Comparison of ENCODE assay signal across 8 mouse cellular contexts in the genomic region with DNA sequence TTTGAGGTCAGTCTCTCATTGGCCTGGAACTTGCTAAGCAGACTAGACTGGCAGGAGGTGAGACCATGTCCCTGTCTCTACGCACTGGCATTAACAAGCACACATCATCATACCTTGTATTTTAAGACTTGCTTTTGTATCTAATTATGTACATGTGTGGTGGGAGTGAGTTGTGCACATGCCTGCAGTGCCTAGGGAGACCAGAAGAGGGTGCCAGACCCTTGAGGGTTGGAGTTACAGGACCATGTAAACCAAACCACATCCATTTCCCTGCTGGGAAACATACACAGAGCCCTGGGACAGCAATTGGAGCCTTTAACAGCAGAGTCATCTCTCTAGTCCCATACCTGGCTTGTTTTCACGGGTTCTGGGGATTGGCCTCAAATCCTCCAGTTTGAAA. TPM values are rescaled to one million over a fixed set of nuclear protein-coding genes. Genes with fewer than 3 reads are reported as not detected.
DNase-seq lines count a peak whose midpoint lies in the region; TF ChIP-seq lines count a peak whose summit lies in the region.

No protein-coding gene starts in this region.

- no peak for TF ChIP-seq POLR2A in brain, embryonic 14.5 days (IDR thresholded peaks at IDR 0.05; ENCODE audit: borderline replicate concordance, extremely low read depth, insufficient read depth, insufficient read length, poor library complexity, severe bottlenecking)

- no peak overlapping the region for H3K4me3 ChIP-seq in midbrain, embryonic 10.5 days

- no peaks in the 10 kb centered on the region for H3K27me3 ChIP-seq in midbrain, embryonic 10.5 days (ENCODE audit: low read depth, poor library complexity, severe bottlenecking)

- no peaks in the 10 kb centered on the region for H3K36me3 ChIP-seq in midbrain, embryonic 10.5 days

- 68% methylated on average over 2 of the region's 2 CpGs for WGBS in midbrain, embryonic 10.5 days

- no peaks in the 10 kb centered on the region for H3K4me1 ChIP-seq in midbrain, embryonic 10.5 days

- H3K9me3 ChIP-seq in midbrain, embryonic 10.5 days (replicated peaks), result 0 out of 2 replicates have a peak, but pooled peaks cover 2% of the 10 kb centered on the region

- DNase-seq in adrenal gland, postnatal 25 days, result peak; percentile 22
- no peak for DNase-seq in adrenal gland, postnatal 4 days (ENCODE audit: low spot score in 2 of 2)
- peak; percentile 40 for DNase-seq in layer of hippocampus, adult 11-12 months (ENCODE audit: low spot score)
- DNase-seq in layer of hippocampus, adult 9-11 months, result no peak
- peak; percentile 42 for DNase-seq in 416B (ENCODE audit: low read depth)
- DNase-seq in brain, embryonic 14.5 days (ENCODE audit: low read depth), result no peak
- DNase-seq in midbrain, embryonic 10.5 days (ENCODE audit: low spot score), result no peak
- DNase-seq in ovary, postnatal 36 days (ENCODE audit: low spot score), result no peak

- no peak overlapping the region for H3K27ac ChIP-seq in midbrain, embryonic 10.5 days (replicated peaks)

- peak; percentile 39; the same call in 1 of the 2 replicates for TF ChIP-seq CTCF in brain, embryonic 14.5 days (IDR thresholded peaks at IDR 0.05; ENCODE audit: borderline replicate concordance, extremely low read depth, insufficient read depth, insufficient read length)

RNA-seq across cellular contexts. Expression of a gene that starts 6.0 kb away (rescaled TPM):
- 17.4 and 25.7 TPM in 2 replicates for total RNA-seq in adrenal gland, postnatal 25 days (2021)
- total RNA-seq in adrenal gland, postnatal 4 days (2021), result 10 to 100 TPM; 38.0 to 39.5 TPM
- polyA plus RNA-seq in brain, embryonic 14.5 days (2012; rRNA removed), result 63.1 and 72.4 TPM in 2 replicates
- polyA plus RNA-seq in midbrain, embryonic 10.5 days (2016; fragmentation: Nextera tagmentation; extraction: Ambion mirVana), result 27.6 and 38.9 TPM in 2 replicates

RNA-seq across cellular contexts. Expression of a gene that starts 18.8 kb away (rescaled TPM):
- total RNA-seq in adrenal gland, postnatal 25 days (2021), result 1.2 and 2.1 TPM in 2 replicates
- 1 to 10 TPM; 3.8 to 4.1 TPM for total RNA-seq in adrenal gland, postnatal 4 days (2021)
- polyA plus RNA-seq in brain, embryonic 14.5 days (2012; rRNA removed), result 9.8 and 14.2 TPM in 2 replicates
- polyA plus RNA-seq in midbrain, embryonic 10.5 days (2016; fragmentation: Nextera tagmentation; extraction: Ambion mirVana), result 1.2 and 1.9 TPM in 2 replicates

Comparison
In these comparisons a context has a peak if more than half of its experiments do, and no peak if none do; other contexts are left out.
1. DNase-seq: peak in adrenal gland, postnatal 25 days (single experiment), layer of hippocampus, adult 11-12 months (single experiment) and 416B (single experiment); none in adrenal gland, postnatal 4 days (0 of 2), layer of hippocampus, adult 9-11 months (single experiment), brain, embryonic 14.5 days (single experiment), midbrain, embryonic 10.5 days (single experiment) and ovary, postnatal 36 days (single experiment).